Comparison of ENCODE assay signal across 8 mouse cellular contexts in genomic region chr9:4310706-4311105, GRCm38 (mm10). TPM values are rescaled to one million over a fixed set of nuclear protein-coding genes. Genes with fewer than 3 reads are reported as not detected.
A peak's percentile ranks its signal among the peaks of the same experiment; 100 is the strongest.
DNase-seq lines count a peak whose midpoint lies in the region; ATAC-seq and TF ChIP-seq lines count a peak whose summit lies in the region.

No protein-coding gene starts in this region.

- no peak for ATAC-seq in kidney, postnatal 0 days (replicated peaks; ENCODE audit: low FRiP score, low read depth)
- ATAC-seq in embryonic facial prominence, embryonic 14.5 days (ENCODE audit: low read depth) = no peak
- no peak for ATAC-seq in limb, embryonic 13.5 days (ENCODE audit: low FRiP score, low read depth)
- ATAC-seq in neutrophil, adult 5-6 weeks (ENCODE audit: extremely low read depth, insufficient number of reproducible peaks, low FRiP score, poor library complexity, severe bottlenecking) = peak; percentile 11; the same call in 1 of the 2 replicates
- ATAC-seq in frontal cortex, adult (ENCODE audit: low TSS enrichment) = no peak

- TF ChIP-seq POLR2A in kidney, adult 2 months (IDR thresholded peaks at IDR 0.05; ENCODE audit: low read depth, low read length) = no peak

- peak overlapping the region; percentile 79 for H3K4me2 ChIP-seq in kidney, postnatal 0 days (ENCODE audit: low read length)
- peak overlapping the region; percentile 64 for H3K4me2 ChIP-seq in embryonic facial prominence, embryonic 14.5 days (ENCODE audit: low read depth, low read length)
- peak overlapping the region; percentile 73 for H3K4me2 ChIP-seq in limb, embryonic 13.5 days (replicated peaks)

- H3K4me3 ChIP-seq in kidney, postnatal 0 days (replicated peaks; ENCODE audit: low read depth, low read length) = peak overlapping the region; percentile 65; the same call in 1 of the 2 replicates
- no peak overlapping the region for H3K4me3 ChIP-seq in kidney, adult 2 months (ENCODE audit: insufficient read depth, low read depth, low read length)
- H3K4me3 ChIP-seq in embryonic facial prominence, embryonic 14.5 days (ENCODE audit: low read depth, low read length) = peak overlapping the region; percentile 78
- H3K4me3 ChIP-seq in limb, embryonic 13.5 days = peak overlapping the region; percentile 74

- no peak overlapping the region for H3K27ac ChIP-seq in kidney, postnatal 0 days
- H3K27ac ChIP-seq in kidney, adult 2 months (ENCODE audit: insufficient read depth, low read depth, low read length) = no peak overlapping the region
- H3K27ac ChIP-seq in embryonic facial prominence, embryonic 14.5 days (replicated peaks; ENCODE audit: low read depth, low read length) = peak overlapping the region; percentile 92
- H3K27ac ChIP-seq in limb, embryonic 13.5 days = no peak overlapping the region

- WGBS in kidney, postnatal 0 days = 79% methylated on average over 3 of the region's 3 CpGs
- WGBS in kidney, adult 2 months = 70% methylated on average over 3 of the region's 3 CpGs
- 73% methylated on average over 3 of the region's 3 CpGs for WGBS in embryonic facial prominence, embryonic 14.5 days
- 75% methylated on average over 3 of the region's 3 CpGs for WGBS in limb, embryonic 13.5 days

- H3K4me1 ChIP-seq in kidney, postnatal 0 days (replicated peaks; ENCODE audit: insufficient read depth, low read length) = 0 out of 2 replicates have a peak, but pooled peaks cover 3% of the 10 kb centered on the region
- H3K4me1 ChIP-seq in kidney, adult 2 months (ENCODE audit: control insufficient read depth, insufficient read depth, low read length) = peaks cover 8% of the 10 kb centered on the region
- peaks cover 17% of the 10 kb centered on the region for H3K4me1 ChIP-seq in embryonic facial prominence, embryonic 14.5 days (ENCODE audit: control insufficient read depth, insufficient read depth, low read length)
- H3K4me1 ChIP-seq in limb, embryonic 13.5 days = peaks cover 13% of the 10 kb centered on the region

- H3K9ac ChIP-seq in kidney, postnatal 0 days (ENCODE audit: low read depth, low read length) = no peak overlapping the region
- peak overlapping the region; percentile 81 for H3K9ac ChIP-seq in embryonic facial prominence, embryonic 14.5 days (ENCODE audit: low read depth, low read length)
- peak overlapping the region; percentile 87 for H3K9ac ChIP-seq in limb, embryonic 13.5 days

- no peaks in the 10 kb centered on the region for H3K27me3 ChIP-seq in kidney, postnatal 0 days (ENCODE audit: insufficient read depth, low read length)
- no peaks in the 10 kb centered on the region for H3K27me3 ChIP-seq in kidney, adult 2 months (replicated peaks; ENCODE audit: control insufficient read depth, insufficient read depth, low read length)
- H3K27me3 ChIP-seq in embryonic facial prominence, embryonic 14.5 days (replicated peaks; ENCODE audit: control insufficient read depth, insufficient read depth, low read length) = no peaks in the 10 kb centered on the region
- no peaks in the 10 kb centered on the region for H3K27me3 ChIP-seq in limb, embryonic 13.5 days

- DNase-seq in kidney, postnatal 0 days (ENCODE audit: low spot score) = no peak
- DNase-seq in kidney, adult 2 months = no peak
- DNase-seq in embryonic facial prominence, embryonic 14.5 days (ENCODE audit: low spot score) = no peak
- no peak for DNase-seq in urinary bladder, postnatal 25 days (ENCODE audit: low spot score)
- DNase-seq in ovary, postnatal 36 days (ENCODE audit: low spot score) = no peak

- H3K36me3 ChIP-seq in kidney, postnatal 0 days (ENCODE audit: insufficient read depth, low read length) = no peaks in the 10 kb centered on the region
- H3K36me3 ChIP-seq in kidney, adult 2 months (ENCODE audit: control insufficient read depth, insufficient read depth, low read length) = no peaks in the 10 kb centered on the region
- H3K36me3 ChIP-seq in embryonic facial prominence, embryonic 14.5 days (ENCODE audit: control insufficient read depth, insufficient read depth, low read length) = no peaks in the 10 kb centered on the region
- no peaks in the 10 kb centered on the region for H3K36me3 ChIP-seq in limb, embryonic 13.5 days

- TF ChIP-seq CTCF in kidney, postnatal 0 days (IDR thresholded peaks at IDR 0.05; ENCODE audit: low read depth) = no peak
- TF ChIP-seq CTCF in kidney, adult 2 months (conservative IDR thresholded peaks at IDR 0.05; ENCODE audit: insufficient read depth, insufficient read length, low read depth, low read length) = no peak

- no peaks in the 10 kb centered on the region for H3K9me3 ChIP-seq in kidney, postnatal 0 days (replicated peaks; ENCODE audit: low read length)
- H3K9me3 ChIP-seq in embryonic facial prominence, embryonic 14.5 days (ENCODE audit: control insufficient read depth, low read length) = no peaks in the 10 kb centered on the region
- no peaks in the 10 kb centered on the region for H3K9me3 ChIP-seq in limb, embryonic 13.5 days

RNA-seq across cellular contexts. Expression of gene Kbtbd3, which starts 1.1 kb away (rescaled TPM):
- polyA plus RNA-seq in kidney, postnatal 0 days (2015; fragmentation: Nextera tagmentation; extraction: Ambion mirVana) = 8.3 and 10.5 TPM in 2 replicates
- polyA plus RNA-seq in kidney, adult 2 months (2012; rRNA removed) = 0.48 and 0.81 TPM in 2 replicates
- 6.6 and 6.8 TPM in 2 replicates for polyA plus RNA-seq in embryonic facial prominence, embryonic 14.5 days (2014; fragmentation: Nextera tagmentation; extraction: Ambion mirVana)
- 7.1 and 7.5 TPM in 2 replicates for polyA plus RNA-seq in limb, embryonic 13.5 days (2015; fragmentation: Nextera tagmentation; extraction: Ambion mirVana)
- 4.0 and 4.9 TPM in 2 replicates for total RNA-seq in neutrophil, adult 5-6 weeks (2017)

RNA-seq across cellular contexts. Expression of gene Aasdhppt, which starts 1.4 kb away (rescaled TPM):
- 40.0 and 43.1 TPM in 2 replicates for polyA plus RNA-seq in kidney, postnatal 0 days (2015; fragmentation: Nextera tagmentation; extraction: Ambion mirVana)
- polyA plus RNA-seq in kidney, adult 2 months (2012; rRNA removed) = 3.6 and 5.4 TPM in 2 replicates
- polyA plus RNA-seq in embryonic facial prominence, embryonic 14.5 days (2014; fragmentation: Nextera tagmentation; extraction: Ambion mirVana) = 29.7 and 32.0 TPM in 2 replicates
- polyA plus RNA-seq in limb, embryonic 13.5 days (2015; fragmentation: Nextera tagmentation; extraction: Ambion mirVana) = 38.1 and 39.3 TPM in 2 replicates
- total RNA-seq in neutrophil, adult 5-6 weeks (2017) = 8.7 and 11.5 TPM in 2 replicates
